Mouse (Mus musculus) lung, embryonic 14.5 days (tissue): Measurements from ENCODE around the gene Fgd6. TPM values are rescaled to one million over a fixed set of nuclear protein-coding genes. Genes with fewer than 3 reads are reported as not detected.

Experiments
- ATAC-seq: fragments of 200-750 bp; cut with Nextera tagmentation; 2 replicates; pipeline ENCODE4 v1.8.0; 2017; ENCODE audit warnings: mild to moderate bottlenecking, moderate TSS enrichment, moderate library complexity; ENCODE audit not compliant: insufficient read depth
- DNase-seq: peaks from one replicate; pipeline ENCODE4 v3.0.0-alpha.2; 2015
- H3K27ac ChIP-seq: fragments of 300-500 bp; sonication (generic); 2 replicates; pipeline ENCODE4 v1.5.1; 2014; ENCODE audit warnings: low read depth, mild to moderate bottlenecking, moderate library complexity
- H3K27me3 ChIP-seq: fragments of 300-500 bp; sonication (generic); 2 replicates; pipeline ENCODE4 v1.6.1; 2014; ENCODE audit warnings: low read length, control low read depth; ENCODE audit not compliant: insufficient read depth
- H3K36me3 ChIP-seq: fragments of 300-500 bp; sonication (generic); 2 replicates; pipeline ENCODE4 v1.6.1; 2014; ENCODE audit warnings: control low read depth; ENCODE audit not compliant: insufficient read depth
- H3K4me1 ChIP-seq: fragments of 300-500 bp; sonication (generic); 2 replicates; pipeline ENCODE4 v1.6.1; 2014; ENCODE audit warnings: antibody characterized with exemption, control low read depth; ENCODE audit not compliant: insufficient read depth
- H3K4me2 ChIP-seq: fragments of 300-500 bp; sonication (generic); 2 replicates; pipeline ENCODE4 v1.6.1; 2014; ENCODE audit warnings: mild to moderate bottlenecking
- H3K4me3 ChIP-seq: fragments of 300-500 bp; sonication (generic); 2 replicates; pipeline ENCODE4 v1.5.1; 2014; ENCODE audit warnings: low read depth, low read length
- H3K9ac ChIP-seq: fragments of 300-500 bp; sonication (generic); 2 replicates; pipeline ENCODE4 v1.6.1; 2014
- H3K9me3 ChIP-seq: fragments of 300-500 bp; sonication (generic); 2 replicates; pipeline ENCODE4 v1.6.1; 2016; ENCODE audit warnings: low read depth, low read length, control low read depth
- CTCF ChIP-seq: IDR thresholded peaks from 2 replicates; pipeline ENCODE4 v1.5.1; 2016; ENCODE audit warnings: antibody characterized with exemption, low read depth
- WGBS: fragments of 180-500 bp; shearing (Covaris S2); extraction: QIAGEN DNeasy Blood & Tissue Kit; methylation state at CpG from one replicate; pipeline ENCODE4 v1.1.7; 2014; 5-methylcytosine and 5-hydroxymethylcytosine counted together
- polyA plus RNA-seq: library from polyadenylated mRNA; unstranded; fragments of >200 nt; fragmentation: Nextera tagmentation; extraction: Ambion mirVana; gene quantifications from 2 replicates; pipeline ENCODE4 v1.2.1, GENCODE M21; 2014

The Fgd6 gene
- polyA plus RNA-seq, 1 experiment from 2014 or later = 3.6 TPM

DNA sequence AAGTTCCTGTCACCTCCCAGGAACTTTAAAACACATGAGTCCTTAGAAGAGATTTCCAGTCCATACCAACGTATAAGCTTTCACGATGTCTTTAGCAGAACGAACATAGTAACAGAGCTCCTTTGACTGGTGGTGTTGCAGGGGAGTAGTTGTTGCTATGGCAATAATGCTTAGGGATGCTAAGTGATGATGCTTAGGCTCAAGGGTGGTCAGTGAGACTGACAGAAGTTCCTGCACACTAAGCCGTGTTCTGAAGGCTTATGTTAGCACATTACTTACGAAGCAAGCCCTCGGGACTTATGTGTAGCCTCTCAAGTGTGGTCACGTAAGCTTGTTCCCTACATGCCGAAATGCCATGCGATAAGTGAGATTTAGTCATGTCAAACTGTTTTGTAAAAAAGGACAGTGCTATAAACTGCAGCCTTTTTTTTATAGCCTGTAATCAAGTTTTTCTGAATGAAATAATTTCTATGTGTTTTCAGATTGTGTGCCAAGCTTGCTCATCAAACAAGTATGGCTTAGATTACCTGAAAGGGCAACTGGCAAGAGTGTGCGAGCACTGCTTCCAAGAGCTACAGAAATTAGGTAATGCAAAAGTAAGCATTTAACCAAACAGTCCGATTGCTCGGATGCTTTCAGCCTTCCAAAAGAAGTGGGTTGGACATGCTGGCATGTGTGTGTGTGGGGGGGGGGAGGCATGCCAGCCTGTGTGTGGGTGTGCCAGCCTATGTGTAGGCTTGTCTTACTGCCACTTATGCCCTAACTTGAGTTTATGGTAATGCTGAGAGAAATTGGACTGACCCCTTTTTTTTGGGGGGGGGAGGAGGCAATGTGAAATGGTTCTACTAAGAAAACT is 99.0 kb downstream of the Fgd6 start:
- no peak overlapping the region for H3K27ac ChIP-seq
- no peaks in the 10 kb centered on the region for H3K36me3 ChIP-seq
- H3K27me3 ChIP-seq = no peaks in the 10 kb centered on the region
- H3K4me2 ChIP-seq = no peak overlapping the region
- no peak for DNase-seq
- no peak for TF ChIP-seq CTCF
- no peak overlapping the region for H3K4me3 ChIP-seq
- WGBS = 86% methylated on average over 12 of the region's 12 CpGs
- no peak for ATAC-seq
- H3K4me1 ChIP-seq = 0 out of 2 replicates have a peak, but pooled peaks cover 3% of the 10 kb centered on the region
- H3K9ac ChIP-seq = no peak overlapping the region
- no peaks in the 10 kb centered on the region for H3K9me3 ChIP-seq

DNA sequence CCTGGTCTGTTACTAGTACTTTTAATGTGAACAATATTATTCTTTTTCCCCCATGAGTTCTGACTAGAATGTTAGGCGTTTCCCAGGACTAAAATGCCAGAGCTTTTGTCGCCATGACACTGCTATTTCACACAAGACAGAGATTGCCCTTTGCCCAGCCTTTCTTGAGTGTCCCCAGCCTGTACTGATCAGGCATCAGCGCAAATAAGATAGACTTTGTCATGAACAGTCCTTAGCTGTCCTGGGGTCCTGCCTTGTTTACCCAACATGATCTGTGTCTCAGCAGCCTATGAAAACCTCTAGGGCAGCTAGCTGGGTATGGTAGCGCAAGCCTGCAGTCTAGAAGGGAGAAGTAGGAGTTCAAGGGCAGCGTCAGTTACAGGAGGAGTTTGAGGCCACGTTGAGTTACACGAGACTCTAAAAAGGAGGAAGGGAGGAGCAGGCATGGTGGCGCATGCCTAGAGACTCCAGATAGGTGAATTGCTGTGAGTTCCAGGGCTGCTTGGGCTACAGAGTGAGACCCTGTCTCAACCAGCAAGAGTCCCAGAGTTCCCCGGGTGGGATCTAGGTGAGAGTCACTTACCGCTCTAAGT is 103.2 kb downstream of the Fgd6 start:
- no peaks in the 10 kb centered on the region for H3K9me3 ChIP-seq
- 88% methylated on average over 10 of the region's 10 CpGs for WGBS
- TF ChIP-seq CTCF = no peak
- H3K27me3 ChIP-seq = no peaks in the 10 kb centered on the region
- no peak overlapping the region for H3K9ac ChIP-seq
- H3K4me1 ChIP-seq = no peaks in the 10 kb centered on the region
- H3K36me3 ChIP-seq = no peaks in the 10 kb centered on the region; the same call in 1 of the 2 replicates
- no peak overlapping the region for H3K4me2 ChIP-seq
- H3K27ac ChIP-seq = no peak overlapping the region
- ATAC-seq (no peak), DNase-seq (no peak)
- no peak overlapping the region for H3K4me3 ChIP-seq

GRCm38 (mm10) chr10:94140227-94140931 is 104.6 kb downstream of the Fgd6 start:
- Histone ChIP-seq H3K9me3 (no peaks in the 10 kb centered on the region), H3K4me1 (no peaks in the 10 kb centered on the region), H3K4me2 (no peak overlapping the region), H3K9ac (no peak overlapping the region), H3K27me3 (no peaks in the 10 kb centered on the region), H3K27ac (no peak overlapping the region), H3K36me3 (no peaks in the 10 kb centered on the region; the same call in 1 of the 2 replicates), H3K4me3 (no peak overlapping the region)
- no peak for TF ChIP-seq CTCF
- WGBS = 76% methylated on average over 3 of the region's 3 CpGs
- DNase-seq = no peak
- no peak for ATAC-seq

DNA sequence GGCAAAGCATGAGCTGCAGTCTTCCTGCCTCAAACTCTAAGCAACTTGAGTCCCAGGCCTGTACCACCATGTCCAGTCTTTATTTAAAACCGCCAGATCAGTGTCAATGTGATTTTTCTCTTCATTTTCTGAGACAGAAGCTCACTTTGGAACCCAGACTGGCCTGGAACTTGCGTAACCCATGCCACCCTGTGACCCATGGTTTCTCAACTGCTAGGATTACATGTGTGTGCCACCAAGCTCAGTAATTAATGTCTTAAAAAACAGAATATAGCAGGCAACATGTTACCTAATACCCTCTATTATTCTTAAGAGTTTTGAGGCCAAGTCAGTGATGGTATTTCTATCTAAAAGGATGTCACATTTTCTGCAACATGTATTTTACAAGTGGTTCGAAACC is 106.6 kb downstream of the Fgd6 start:
- DNase-seq = no peak
- no peak overlapping the region for H3K27ac ChIP-seq
- H3K4me2 ChIP-seq = no peak overlapping the region
- H3K27me3 ChIP-seq = no peaks in the 10 kb centered on the region
- WGBS = 83% methylated on average over 3 of the region's 3 CpGs
- ATAC-seq = no peak
- TF ChIP-seq CTCF = no peak
- H3K4me1 ChIP-seq = no peaks in the 10 kb centered on the region
- H3K9ac ChIP-seq = no peak overlapping the region
- H3K9me3 ChIP-seq = no peaks in the 10 kb centered on the region
- no peak overlapping the region for H3K4me3 ChIP-seq
- H3K36me3 ChIP-seq = no peaks in the 10 kb centered on the region; the same call in 1 of the 2 replicates

DNA sequence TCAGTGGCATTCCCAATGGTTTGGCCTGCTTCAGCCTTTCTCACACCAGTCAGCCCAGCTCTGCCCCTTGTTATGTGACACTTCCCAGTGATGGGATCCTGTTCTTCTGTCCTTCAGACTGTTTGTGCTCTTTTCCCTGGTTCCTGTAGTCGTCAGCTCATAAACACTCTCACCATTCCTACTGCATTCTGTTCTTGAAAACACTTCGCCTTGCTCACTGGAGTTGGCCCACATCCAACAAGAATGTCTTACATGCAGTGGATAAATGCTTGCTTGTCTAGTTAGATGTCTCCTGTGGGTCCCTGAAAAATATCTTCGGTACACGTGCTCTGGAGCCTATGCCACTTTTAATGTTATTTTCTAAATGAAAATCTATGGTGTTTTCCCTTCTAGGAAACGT is 108.8 kb downstream of the Fgd6 start:
- Histone ChIP-seq H3K27me3 (no peaks in the 10 kb centered on the region), H3K4me3 (no peak overlapping the region), H3K36me3 (no peaks in the 10 kb centered on the region; the same call in 1 of the 2 replicates), H3K9ac (no peak overlapping the region), H3K4me2 (no peak overlapping the region), H3K27ac (no peak overlapping the region), H3K9me3 (no peaks in the 10 kb centered on the region), H3K4me1 (peaks cover 5% of the 10 kb centered on the region)
- peak; percentile 81 for DNase-seq
- no peak; the same call in 1 of the 2 replicates for ATAC-seq
- no peak for TF ChIP-seq CTCF
- WGBS = 40% methylated on average over 5 of the region's 5 CpGs

DNA sequence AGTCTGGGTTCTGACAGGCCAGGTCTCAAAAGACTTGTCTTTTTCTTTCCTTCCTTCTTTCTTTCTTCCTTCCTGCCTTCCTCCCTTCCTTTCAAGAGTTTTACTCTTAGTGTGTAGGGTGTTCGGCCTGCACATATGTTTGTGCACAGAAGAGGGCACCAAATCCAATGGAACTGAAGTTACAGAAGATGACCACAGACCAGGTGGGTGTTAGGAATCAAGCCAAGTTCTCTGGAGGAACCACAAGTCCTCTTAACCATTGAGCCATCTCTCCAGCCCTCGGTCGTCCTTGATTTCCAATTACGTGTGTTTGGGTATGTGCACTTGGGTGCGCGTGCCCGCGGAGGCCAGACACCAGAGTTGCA is 111.6 kb downstream of the Fgd6 start:
- peak overlapping the region; percentile 95 for H3K27ac ChIP-seq
- H3K36me3 ChIP-seq = no peaks in the 10 kb centered on the region
- DNase-seq = no peak
- TF ChIP-seq CTCF = no peak
- peaks cover 10% of the 10 kb centered on the region for H3K4me1 ChIP-seq
- H3K4me2 ChIP-seq = peak overlapping the region; percentile 72
- no peaks in the 10 kb centered on the region for H3K9me3 ChIP-seq
- WGBS = 6% methylated on average over 8 of the region's 8 CpGs
- peak overlapping the region; percentile 89 for H3K4me3 ChIP-seq
- H3K9ac ChIP-seq = peak overlapping the region; percentile 90
- H3K27me3 ChIP-seq = no peaks in the 10 kb centered on the region
- ATAC-seq = no peak
